Mouse (Mus musculus) small intestine, adult 2 months (tissue): ENCODE measurements around the gene Abcb9. TPM values are rescaled to one million over a fixed set of nuclear protein-coding genes. Genes with fewer than 3 reads are reported as not detected.
A peak's percentile ranks its signal among the peaks of the same experiment; 100 is the strongest.
"Not testable (repeated sequence)": the region's sequence is repeated elsewhere in the genome, so short reads cannot be mapped to it uniquely, and the experiment has no call there.

Experiments used
- H3K27ac ChIP-seq: fragments of 200-500 bp; 2 replicates; pipeline ENCODE4 v1.5.1; 2012; ENCODE audit warnings: low read depth, low read length, control low read depth, inconsistent platforms; ENCODE audit not compliant: insufficient read depth
- H3K27me3 ChIP-seq: fragments of 200-500 bp; 2 replicates; pipeline ENCODE4 v1.6.1; 2012; ENCODE audit warnings: mild to moderate bottlenecking, moderate library complexity, low read length, inconsistent platforms; ENCODE audit not compliant: control insufficient read depth, insufficient read depth
- H3K36me3 ChIP-seq: fragments of 200-500 bp; 2 replicates; pipeline ENCODE4 v1.6.1; 2012; ENCODE audit warnings: mild to moderate bottlenecking, low read length, control low read depth, inconsistent platforms; ENCODE audit not compliant: control insufficient read depth, insufficient read depth
- H3K4me1 ChIP-seq: fragments of 200-500 bp; 2 replicates; pipeline ENCODE4 v1.6.1; 2012; ENCODE audit warnings: low read length, inconsistent platforms, mixed read lengths; ENCODE audit not compliant: control insufficient read depth, insufficient read depth, insufficient read length
- H3K4me3 ChIP-seq: fragments of 200-500 bp; 2 replicates; pipeline ENCODE4 v1.5.1; 2012; ENCODE audit warnings: low read depth, mild to moderate bottlenecking, control low read depth, inconsistent platforms, low read length, moderate library complexity
- CTCF ChIP-seq: fragments of 200-500 bp; IDR thresholded peaks from 2 replicates; pipeline ENCODE4 v1.5.1; 2012; ENCODE audit warnings: low read depth, mild to moderate bottlenecking, control low read depth, inconsistent platforms, low read length, moderate library complexity, mixed read lengths; ENCODE audit not compliant: insufficient replicate concordance, insufficient read length; ENCODE audit errors: extremely low read depth
- POLR2A ChIP-seq: fragments of 200-500 bp; IDR thresholded peaks from 2 replicates; pipeline ENCODE4 v1.6.1; 2012; ENCODE audit warnings: low read depth, mild to moderate bottlenecking, control low read depth, inconsistent platforms, low read length, moderate library complexity
- WGBS: fragments of 180-500 bp; shearing (Covaris S2); methylation state at CpG from one replicate; pipeline ENCODE4 v1.1.7; 2018; 5-methylcytosine and 5-hydroxymethylcytosine counted together
- polyA plus RNA-seq: library from polyadenylated mRNA; depleted of rRNA; stranded (reverse); fragments of >200 nt; gene quantifications from 2 replicates; pipeline ENCODE4 v1.2.3, GENCODE M21; 2012

The Abcb9 gene
- polyA plus RNA-seq, 1 experiment, result 21.2 TPM

DNA sequence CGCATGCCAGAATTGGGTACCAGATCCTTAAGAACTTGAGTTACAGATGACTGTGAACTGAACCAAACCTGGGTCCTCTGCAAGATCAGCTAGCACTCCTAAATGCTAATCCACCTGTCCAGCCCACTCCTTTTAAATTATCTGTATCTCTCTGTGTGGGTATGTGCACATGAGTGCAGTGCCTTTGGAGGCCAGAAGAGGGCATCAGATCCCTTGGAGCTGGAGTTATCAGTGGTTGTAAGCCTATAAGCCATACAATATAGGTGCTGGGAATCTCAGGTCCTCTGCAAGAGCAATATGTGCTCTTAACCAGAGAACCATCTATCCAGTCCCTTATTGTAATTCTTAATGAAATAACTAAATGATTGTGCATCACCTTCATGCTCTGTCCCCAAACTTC lies 39.4 kb downstream of the Abcb9 start:
- no peak overlapping the region for H3K4me3 ChIP-seq
- H3K4me1 ChIP-seq, result peaks cover 7% of the 10 kb centered on the region; the same call in 1 of the 2 replicates
- H3K36me3 ChIP-seq, result no peaks in the 10 kb centered on the region
- TF ChIP-seq CTCF, result no peak
- TF ChIP-seq POLR2A, result no peak
- WGBS, result 100% methylated on average over 1 of the region's 1 CpGs
- no peak overlapping the region for H3K27ac ChIP-seq
- H3K27me3 ChIP-seq, result no peaks in the 10 kb centered on the region

DNA sequence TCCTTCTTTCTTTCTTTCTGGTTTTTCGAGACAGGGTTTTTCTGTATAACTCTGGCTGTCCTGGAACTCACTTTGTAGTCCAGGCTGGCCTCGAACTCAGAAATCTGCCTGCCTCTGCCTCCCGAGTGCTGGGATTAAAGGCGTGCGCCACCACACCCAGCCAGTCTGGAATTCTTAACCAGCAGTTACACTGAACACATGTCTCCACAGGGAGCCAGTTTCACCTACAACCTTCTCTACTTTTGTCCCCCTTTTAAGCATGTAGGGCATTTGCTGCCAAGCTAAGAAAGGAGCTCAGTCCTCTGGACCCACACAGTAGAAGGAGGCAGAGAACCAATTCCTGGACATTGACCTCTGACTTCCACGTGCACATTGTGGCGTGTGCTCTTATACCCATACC lies 43.0 kb downstream of the Abcb9 start:
- not testable (repeated sequence) for H3K27me3 ChIP-seq, H3K4me3 ChIP-seq, H3K36me3 ChIP-seq
- peaks cover 30% of the 10 kb centered on the region for H3K4me1 ChIP-seq
- peak overlapping the region; percentile 26; the same call in 1 of the 2 replicates for H3K27ac ChIP-seq
- WGBS, result 73% methylated on average over 7 of the region's 7 CpGs

DNA sequence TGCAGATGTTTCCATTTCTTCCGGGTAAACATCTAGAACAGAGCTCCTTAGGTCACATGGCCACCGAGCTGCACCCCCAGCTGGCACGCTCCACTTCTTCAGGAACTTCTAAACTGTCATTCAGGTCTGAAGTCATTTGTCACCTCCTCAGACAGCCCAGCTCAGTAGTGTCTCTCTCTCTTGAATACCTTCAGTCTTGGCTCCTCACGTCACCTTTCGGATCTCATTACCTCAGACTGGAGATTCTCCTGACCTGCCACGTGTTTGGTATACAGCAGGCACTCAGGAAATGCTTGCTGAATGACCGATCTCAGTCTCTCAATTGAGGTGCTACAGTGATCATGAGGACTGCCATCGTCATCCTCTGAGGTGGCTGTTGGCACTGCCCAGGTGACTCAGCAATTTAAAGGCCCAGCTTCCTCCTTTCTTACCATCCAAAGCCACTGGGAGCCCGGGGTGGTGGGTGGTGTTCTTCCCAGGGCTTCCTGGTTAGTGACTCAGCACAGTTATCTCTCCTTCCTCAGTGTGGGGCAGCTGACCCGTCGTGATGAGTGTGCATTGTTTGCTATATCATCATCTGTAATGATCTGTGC lies 43.6 kb downstream of the Abcb9 start:
- Histone ChIP-seq H3K27me3 (no peaks in the 10 kb centered on the region), H3K27ac (peak overlapping the region; percentile 29; the same call in 1 of the 2 replicates), H3K4me1 (peaks cover 37% of the 10 kb centered on the region), H3K36me3 (no peaks in the 10 kb centered on the region), H3K4me3 (no peak overlapping the region)
- WGBS, result 37% methylated on average over 11 of the region's 11 CpGs
- TF ChIP-seq CTCF, result no peak
- no peak for TF ChIP-seq POLR2A

DNA sequence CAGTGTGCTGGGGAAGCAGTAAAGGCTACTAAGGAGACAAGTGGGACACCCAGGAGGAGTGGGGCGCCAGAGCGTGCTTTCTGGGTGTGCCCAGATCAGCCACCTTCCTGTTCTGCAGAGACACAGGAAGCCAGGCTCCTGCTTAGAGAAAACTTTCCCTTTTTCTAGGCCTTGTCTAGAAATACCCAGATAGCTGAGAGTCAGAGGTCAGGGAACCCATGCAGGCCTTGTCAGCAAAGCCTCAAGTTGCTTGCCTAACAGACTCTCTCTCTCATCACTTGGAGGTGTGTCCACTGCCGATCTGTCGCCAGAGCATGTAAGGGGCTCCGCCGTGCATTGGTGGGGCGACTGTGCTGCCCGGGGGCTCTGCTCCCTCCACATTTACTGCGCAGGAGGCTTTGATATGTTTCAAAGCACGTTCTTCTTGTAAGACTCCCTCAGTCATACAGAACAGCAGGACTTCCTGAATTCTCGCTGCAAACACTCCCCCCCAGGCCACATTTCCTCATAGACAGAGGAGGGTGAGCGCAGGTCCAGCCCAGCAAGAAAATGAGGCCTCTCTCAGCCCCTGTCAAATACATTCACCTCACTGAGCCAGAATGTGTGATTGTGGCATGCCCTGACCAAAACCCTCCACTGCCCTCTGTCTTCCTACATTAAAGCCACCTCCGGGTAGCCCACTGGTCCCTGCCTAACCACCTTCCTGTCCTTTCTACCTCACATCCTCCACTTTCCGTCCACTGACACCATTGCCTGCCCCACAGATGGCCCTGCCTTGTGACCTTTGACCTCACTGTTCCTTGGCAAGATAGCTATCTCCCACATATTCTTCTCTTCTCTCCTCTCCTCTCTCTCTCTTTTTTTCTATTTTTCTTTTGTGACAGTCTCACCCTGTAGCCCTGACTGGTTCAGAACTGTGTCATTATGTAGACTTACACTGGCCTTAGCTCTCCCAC lies 45.2 kb downstream of the Abcb9 start:
- Histone ChIP-seq H3K36me3 (no peaks in the 10 kb centered on the region), H3K27me3 (no peaks in the 10 kb centered on the region), H3K27ac (peak overlapping the region; percentile 70), H3K4me3 (no peak overlapping the region), H3K4me1 (peaks cover 42% of the 10 kb centered on the region)
- no peak for TF ChIP-seq CTCF
- no peak for TF ChIP-seq POLR2A
- 49% methylated on average over 14 of the region's 14 CpGs for WGBS

DNA sequence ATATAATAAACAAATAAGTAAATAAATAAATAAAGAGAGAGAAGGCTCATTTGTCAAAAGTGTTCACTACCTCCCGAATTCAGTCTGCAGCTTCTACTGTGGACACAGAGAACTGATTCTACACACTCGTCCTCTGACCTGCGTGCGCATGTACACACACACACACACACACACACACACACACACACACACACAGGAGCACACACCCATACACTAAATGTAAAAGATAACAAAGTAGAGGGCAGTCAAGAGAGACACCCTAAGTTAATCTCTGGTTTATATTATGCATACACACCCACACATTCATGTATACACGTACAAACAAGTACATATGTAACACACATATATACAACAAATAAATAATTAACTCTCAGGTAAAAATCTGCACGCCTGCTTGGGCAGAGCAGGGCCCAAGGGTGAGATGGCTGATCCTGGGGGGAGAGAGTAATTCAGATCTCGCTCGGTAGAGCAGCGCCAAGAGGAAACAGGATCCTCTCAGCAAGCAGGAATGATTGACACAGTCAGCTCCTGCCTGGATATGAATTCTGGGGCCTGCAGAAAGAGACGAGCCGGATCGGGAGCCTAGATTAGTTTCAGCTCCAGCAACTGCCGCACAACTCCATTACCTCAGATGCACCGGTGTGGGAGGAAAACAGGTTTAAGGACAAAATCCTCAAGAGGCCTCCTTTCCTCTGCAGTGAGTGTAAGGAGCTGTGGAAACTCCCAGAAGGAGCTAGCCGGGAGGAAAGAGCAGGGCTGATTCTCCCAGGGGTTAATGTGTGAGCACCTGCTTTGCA lies 46.2 kb downstream of the Abcb9 start:
- TF ChIP-seq POLR2A (no peak), CTCF (no peak)
- Histone ChIP-seq H3K27me3 (no peaks in the 10 kb centered on the region), H3K4me3 (no peak overlapping the region), H3K27ac (peak overlapping the region; percentile 70), H3K4me1 (peaks cover 42% of the 10 kb centered on the region), H3K36me3 (no peaks in the 10 kb centered on the region)
- 67% methylated on average over 15 of the region's 15 CpGs for WGBS

DNA sequence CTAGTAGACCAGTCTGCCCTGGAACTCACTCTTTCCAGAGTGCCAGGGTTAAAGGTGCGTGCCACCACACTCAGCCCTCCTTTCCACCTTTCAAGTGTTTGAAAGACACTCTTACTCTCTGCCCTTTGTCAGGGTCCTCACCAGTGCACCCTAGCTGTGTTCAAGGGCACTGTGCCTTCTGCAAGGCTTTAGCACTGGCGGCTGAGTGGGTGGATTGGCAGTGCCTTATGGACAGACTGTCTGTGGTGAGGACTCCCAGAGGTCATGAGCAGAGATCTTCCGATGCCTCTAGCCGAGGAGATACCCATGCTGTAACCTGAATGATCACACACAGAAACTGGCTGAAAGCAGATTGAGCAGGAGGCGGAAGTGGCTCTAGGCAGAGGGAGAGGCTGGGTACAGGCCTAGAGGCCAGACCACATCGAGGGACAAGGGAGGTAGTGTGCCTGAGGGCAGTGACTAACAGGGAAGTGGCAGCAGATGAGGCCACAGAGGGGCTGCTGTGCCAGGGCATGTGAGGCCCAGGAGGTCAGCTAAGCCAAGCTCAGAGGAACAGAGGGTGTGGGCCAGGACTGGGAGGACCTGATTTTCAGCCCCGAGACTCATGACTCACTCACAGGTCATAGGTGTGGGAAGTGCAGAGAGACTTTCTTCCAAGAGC lies 48.7 kb downstream of the Abcb9 start:
- Histone ChIP-seq H3K4me3 (no peak overlapping the region), H3K27ac (peak overlapping the region; percentile 73), H3K36me3 (no peaks in the 10 kb centered on the region), H3K4me1 (peaks cover 40% of the 10 kb centered on the region), H3K27me3 (no peaks in the 10 kb centered on the region)
- WGBS, result 52% methylated on average over 7 of the region's 7 CpGs
- TF ChIP-seq POLR2A (no peak), CTCF (no peak)
